Mouse (Mus musculus): ENCODE results near the gene Tbc1d24. TPM values are rescaled to one million over a fixed set of nuclear protein-coding genes. Genes with fewer than 3 reads are reported as not detected.

Tbc1d24 gene
- polyA plus RNA-seq, 1 experiment from 2014 or later, result 10.5 TPM

DNA sequence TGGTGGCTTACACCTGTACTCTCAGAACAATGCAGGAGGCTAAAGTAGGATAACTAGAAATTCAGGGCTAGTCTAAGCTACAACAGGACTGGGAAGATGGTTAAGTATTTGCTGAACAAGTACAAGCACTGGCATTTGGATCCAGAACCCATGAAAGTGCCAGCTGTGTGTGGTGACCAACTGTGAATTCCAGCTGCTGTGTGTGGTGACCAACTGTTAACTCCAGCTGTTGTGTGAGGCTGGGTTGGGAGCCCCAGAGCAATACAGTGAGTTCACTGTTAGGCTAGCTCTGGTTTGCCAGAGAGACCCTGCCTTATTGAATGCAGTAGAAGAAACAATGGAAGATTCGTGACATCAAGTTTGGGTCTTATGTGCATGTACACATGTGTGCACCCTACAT, 31.1 kb upstream of the Tbc1d24 start:
- no peak for DNase-seq (ENCODE audit: low spot score)
- Histone ChIP-seq H3K36me3 (ENCODE audit: control insufficient read depth, insufficient read depth, low read length) (peaks cover 96% of the 10 kb centered on the region), H3K27me3 (replicated peaks; ENCODE audit: control insufficient read depth, insufficient read depth, low read length) (no peaks in the 10 kb centered on the region), H3K4me1 (ENCODE audit: control insufficient read depth, insufficient read depth, low read length) (no peaks in the 10 kb centered on the region), H3K27ac (ENCODE audit: low read depth, low read length) (no peak overlapping the region), H3K9me3 (replicated peaks; ENCODE audit: control insufficient read depth, low read length) (no peaks in the 10 kb centered on the region), H3K4me2 (ENCODE audit: low read length) (no peak overlapping the region), H3K9ac (ENCODE audit: low read length) (no peak overlapping the region), H3K4me3 (ENCODE audit: low read depth, low read length) (no peak overlapping the region)
- WGBS, result 97% methylated on average over 1 of the region's 1 CpGs
- no peak for ATAC-seq

GRCm38 (mm10) chr17:24227941-24228340, 22.6 kb upstream of the Tbc1d24 start:
- no peak for ATAC-seq
- no peak for DNase-seq (ENCODE audit: low spot score)
- H3K4me1 ChIP-seq (ENCODE audit: control insufficient read depth, insufficient read depth, low read length), result no peaks in the 10 kb centered on the region
- H3K27me3 ChIP-seq (replicated peaks; ENCODE audit: control insufficient read depth, insufficient read depth, low read length), result no peaks in the 10 kb centered on the region
- no peaks in the 10 kb centered on the region for H3K9me3 ChIP-seq (replicated peaks; ENCODE audit: control insufficient read depth, low read length)
- H3K4me3 ChIP-seq (ENCODE audit: low read depth, low read length), result no peak overlapping the region
- no peak overlapping the region for H3K9ac ChIP-seq (ENCODE audit: low read length)
- peaks cover 97% of the 10 kb centered on the region for H3K36me3 ChIP-seq (ENCODE audit: control insufficient read depth, insufficient read depth, low read length)
- no peak overlapping the region for H3K4me2 ChIP-seq (ENCODE audit: low read length)
- H3K27ac ChIP-seq (ENCODE audit: low read depth, low read length), result no peak overlapping the region
- 90% methylated on average over 7 of the region's 7 CpGs for whole genome bisulfite sequencing

DNA sequence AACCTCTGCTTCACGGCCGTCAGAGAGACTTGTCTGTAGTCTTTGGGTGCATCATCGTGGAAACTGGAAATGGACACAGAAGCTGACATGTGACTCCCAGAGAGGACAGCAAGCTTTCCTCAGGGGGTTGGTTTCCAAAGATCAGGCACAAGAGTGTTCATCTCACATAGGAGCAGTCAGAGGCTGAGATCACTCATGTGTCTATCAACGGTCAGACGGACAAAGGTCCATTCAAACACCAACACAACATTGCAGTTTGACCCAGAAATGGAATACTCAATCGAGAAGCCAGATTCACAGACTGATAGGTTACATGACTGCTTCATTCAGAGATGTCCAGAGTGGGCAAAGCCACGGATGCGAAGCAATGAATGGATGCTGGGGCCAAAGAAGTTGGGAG, 21.4 kb upstream of the Tbc1d24 start:
- 94% methylated on average over 8 of the region's 8 CpGs for WGBS
- no peak overlapping the region for H3K9ac ChIP-seq (ENCODE audit: low read length)
- peaks cover 89% of the 10 kb centered on the region for H3K36me3 ChIP-seq (ENCODE audit: control insufficient read depth, insufficient read depth, low read length)
- DNase-seq (ENCODE audit: low spot score) (no peak), ATAC-seq (no peak)
- no peak overlapping the region for H3K27ac ChIP-seq (ENCODE audit: low read depth, low read length)
- no peaks in the 10 kb centered on the region for H3K27me3 ChIP-seq (replicated peaks; ENCODE audit: control insufficient read depth, insufficient read depth, low read length)
- no peak overlapping the region for H3K4me3 ChIP-seq (ENCODE audit: low read depth, low read length)
- H3K4me2 ChIP-seq (ENCODE audit: low read length), result no peak overlapping the region
- no peaks in the 10 kb centered on the region for H3K4me1 ChIP-seq (ENCODE audit: control insufficient read depth, insufficient read depth, low read length)
- H3K9me3 ChIP-seq (replicated peaks; ENCODE audit: control insufficient read depth, low read length), result no peaks in the 10 kb centered on the region

- 89% methylated on average over 5 of the region's 5 CpGs for WGBS
- Histone ChIP-seq H3K4me1 (ENCODE audit: control insufficient read depth, insufficient read depth, low read length) (0 out of 2 replicates have a peak, but pooled peaks cover 3% of the 10 kb centered on the region), H3K27ac (ENCODE audit: low read depth, low read length) (no peak overlapping the region), H3K9me3 (replicated peaks; ENCODE audit: control insufficient read depth, low read length) (no peaks in the 10 kb centered on the region), H3K27me3 (replicated peaks; ENCODE audit: control insufficient read depth, insufficient read depth, low read length) (no peaks in the 10 kb centered on the region), H3K9ac (ENCODE audit: low read length) (no peak overlapping the region), H3K4me3 (ENCODE audit: low read depth, low read length) (no peak overlapping the region), H3K36me3 (ENCODE audit: control insufficient read depth, insufficient read depth, low read length) (peaks cover 81% of the 10 kb centered on the region), H3K4me2 (ENCODE audit: low read length) (no peak overlapping the region)
- ATAC-seq (no peak), DNase-seq (ENCODE audit: low spot score) (no peak)
Measured at GRCm38 (mm10) chr17:24225851-24226250, 20.5 kb upstream of the Tbc1d24 start.

GRCm38 (mm10) chr17:24224741-24225140, 19.4 kb upstream of the Tbc1d24 start:
- no peak overlapping the region for H3K4me3 ChIP-seq (ENCODE audit: low read depth, low read length)
- H3K4me1 ChIP-seq (ENCODE audit: control insufficient read depth, insufficient read depth, low read length), result peaks cover 8% of the 10 kb centered on the region
- no peaks in the 10 kb centered on the region for H3K9me3 ChIP-seq (replicated peaks; ENCODE audit: control insufficient read depth, low read length)
- H3K27ac ChIP-seq (ENCODE audit: low read depth, low read length), result no peak overlapping the region
- no peaks in the 10 kb centered on the region for H3K27me3 ChIP-seq (replicated peaks; ENCODE audit: control insufficient read depth, insufficient read depth, low read length)
- WGBS, result 91% methylated on average over 10 of the region's 10 CpGs
- H3K9ac ChIP-seq (ENCODE audit: low read length), result no peak overlapping the region
- no peak overlapping the region for H3K4me2 ChIP-seq (ENCODE audit: low read length)
- DNase-seq (ENCODE audit: low spot score) (no peak), ATAC-seq (no peak)
- H3K36me3 ChIP-seq (ENCODE audit: control insufficient read depth, insufficient read depth, low read length), result peaks cover 70% of the 10 kb centered on the region

DNA sequence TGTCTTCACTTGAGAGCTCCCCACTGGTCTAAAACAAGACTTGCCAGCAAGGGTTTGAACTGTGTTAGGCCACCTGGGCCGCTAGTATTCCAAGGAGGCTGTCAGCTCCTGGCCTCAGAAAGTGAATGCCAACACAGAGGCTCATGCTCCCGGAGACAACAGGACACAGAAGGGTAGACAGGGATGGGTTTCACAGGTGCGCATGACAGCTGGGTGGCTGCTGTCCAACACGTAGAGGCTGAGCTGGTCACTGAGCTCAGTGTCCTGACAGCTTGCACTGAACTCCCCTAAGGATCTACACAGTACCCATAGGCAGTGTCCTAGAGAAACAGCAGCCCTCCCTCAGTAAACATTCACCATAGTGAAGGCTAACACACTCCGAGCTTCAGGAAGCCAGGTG, 18.2 kb upstream of the Tbc1d24 start:
- H3K36me3 ChIP-seq (ENCODE audit: control insufficient read depth, insufficient read depth, low read length), result peaks cover 58% of the 10 kb centered on the region
- H3K9ac ChIP-seq (ENCODE audit: low read length), result no peak overlapping the region
- H3K4me3 ChIP-seq (ENCODE audit: low read depth, low read length), result no peak overlapping the region
- H3K27ac ChIP-seq (ENCODE audit: low read depth, low read length), result no peak overlapping the region
- DNase-seq (ENCODE audit: low spot score) (no peak), ATAC-seq (no peak)
- 97% methylated on average over 5 of the region's 5 CpGs for WGBS
- H3K4me1 ChIP-seq (ENCODE audit: control insufficient read depth, insufficient read depth, low read length), result peaks cover 12% of the 10 kb centered on the region
- no peaks in the 10 kb centered on the region for H3K27me3 ChIP-seq (replicated peaks; ENCODE audit: control insufficient read depth, insufficient read depth, low read length)
- H3K4me2 ChIP-seq (ENCODE audit: low read length), result no peak overlapping the region
- H3K9me3 ChIP-seq (replicated peaks; ENCODE audit: control insufficient read depth, low read length), result no peaks in the 10 kb centered on the region

DNA sequence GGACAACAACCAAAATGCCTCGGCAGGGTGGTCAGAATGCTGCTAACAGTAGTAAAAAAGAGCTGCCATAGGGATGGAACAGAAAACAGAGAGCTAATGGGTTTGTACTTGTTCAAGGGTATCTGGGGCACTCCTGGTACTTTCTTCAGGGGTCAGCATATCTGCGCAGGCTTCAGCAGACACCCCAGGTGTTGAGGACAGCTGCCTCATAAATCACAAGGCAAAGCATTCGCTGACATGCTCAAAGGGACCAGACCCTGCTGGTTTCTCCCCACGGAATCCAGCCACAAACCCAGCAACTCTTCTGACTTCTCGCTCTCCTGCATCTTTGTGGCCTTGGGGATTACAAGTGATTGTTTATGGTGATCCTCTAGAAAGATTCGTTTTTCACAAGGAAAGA, 17.3 kb upstream of the Tbc1d24 start:
- 81% methylated on average over 6 of the region's 6 CpGs for WGBS
- Histone ChIP-seq H3K36me3 (ENCODE audit: control insufficient read depth, insufficient read depth, low read length) (peaks cover 56% of the 10 kb centered on the region), H3K9ac (ENCODE audit: low read length) (no peak overlapping the region), H3K9me3 (replicated peaks; ENCODE audit: control insufficient read depth, low read length) (no peaks in the 10 kb centered on the region), H3K27ac (ENCODE audit: low read depth, low read length) (no peak overlapping the region), H3K27me3 (replicated peaks; ENCODE audit: control insufficient read depth, insufficient read depth, low read length) (no peaks in the 10 kb centered on the region), H3K4me3 (ENCODE audit: low read depth, low read length) (no peak overlapping the region), H3K4me1 (ENCODE audit: control insufficient read depth, insufficient read depth, low read length) (peaks cover 12% of the 10 kb centered on the region), H3K4me2 (ENCODE audit: low read length) (no peak overlapping the region)
- ATAC-seq (no peak), DNase-seq (ENCODE audit: low spot score) (no peak)

- Histone ChIP-seq H3K4me2 (ENCODE audit: low read length) (peak within 1 kb of the TSS; percentile 91), H3K9me3 (replicated peaks; ENCODE audit: control insufficient read depth, low read length) (no peaks in the 10 kb centered on the region), H3K9ac (ENCODE audit: low read length) (peak within 1 kb of the TSS; percentile 82), H3K27me3 (replicated peaks; ENCODE audit: control insufficient read depth, insufficient read depth, low read length) (no peaks in the 10 kb centered on the region), H3K27ac (ENCODE audit: low read depth, low read length) (0 out of 2 replicates have a peak within 1 kb of the TSS, but pooled peaks have one; percentile 33), H3K36me3 (ENCODE audit: control insufficient read depth, insufficient read depth, low read length) (peaks cover 52% of the 10 kb centered on the region), H3K4me3 (ENCODE audit: low read depth, low read length) (peak within 1 kb of the TSS; percentile 73), H3K4me1 (ENCODE audit: control insufficient read depth, insufficient read depth, low read length) (peaks cover 12% of the 10 kb centered on the region)
- ATAC-seq (peak; percentile 96), DNase-seq (ENCODE audit: low spot score) (peak; percentile 96)
- 5% methylated on average over 41 of the region's 41 CpGs for WGBS
Measured at GRCm38 (mm10) chr17:24220435-24221411, 15.4 kb upstream of the Tbc1d24 start, which contains the start of gene Tedc2. Tedc2 (minus strand) TSS chr17:24220851.

DNA sequence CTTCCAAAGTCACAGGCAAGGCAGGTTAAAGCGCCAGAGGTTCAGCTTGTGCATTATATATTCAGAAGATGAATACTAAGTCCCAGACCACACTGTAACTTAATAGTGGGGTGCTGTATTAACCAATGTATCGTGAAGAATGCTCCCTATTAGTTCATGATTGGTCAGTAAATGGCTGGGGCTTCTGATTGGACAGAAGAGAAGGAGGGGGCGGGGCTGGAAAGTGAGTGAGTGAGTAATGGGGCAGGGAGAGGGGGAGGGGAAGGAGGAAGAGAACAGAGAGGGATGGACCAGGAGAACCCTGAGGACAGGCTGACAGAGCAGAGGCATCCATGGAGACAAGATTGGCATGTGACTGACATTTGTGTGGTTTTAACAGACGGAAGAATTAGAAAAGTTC, 11.5 kb upstream of the Tbc1d24 start:
- WGBS, result 69% methylated on average over 4 of the region's 4 CpGs
- H3K27me3 ChIP-seq (replicated peaks; ENCODE audit: control insufficient read depth, insufficient read depth, low read length), result no peaks in the 10 kb centered on the region
- H3K36me3 ChIP-seq (ENCODE audit: control insufficient read depth, insufficient read depth, low read length), result peaks cover 27% of the 10 kb centered on the region
- H3K4me3 ChIP-seq (ENCODE audit: low read depth, low read length), result no peak overlapping the region
- ATAC-seq, result no peak
- no peak overlapping the region for H3K27ac ChIP-seq (ENCODE audit: low read depth, low read length)
- H3K9me3 ChIP-seq (replicated peaks; ENCODE audit: control insufficient read depth, low read length), result no peaks in the 10 kb centered on the region
- no peak for DNase-seq (ENCODE audit: low spot score)
- H3K4me1 ChIP-seq (ENCODE audit: control insufficient read depth, insufficient read depth, low read length), result peaks cover 15% of the 10 kb centered on the region
- H3K4me2 ChIP-seq (ENCODE audit: low read length), result no peak overlapping the region
- H3K9ac ChIP-seq (ENCODE audit: low read length), result no peak overlapping the region

Measured in forebrain, embryonic 14.5 days (tissue).